Mouse (Mus musculus) lung, postnatal 0 days (tissue): ENCODE results near the gene Stat4. TPM values are rescaled to one million over a fixed set of nuclear protein-coding genes. Genes with fewer than 3 reads are reported as not detected.

Experiments used
- ATAC-seq: fragments of 200-750 bp; cut with Nextera tagmentation; 2 replicates; pipeline ENCODE4 v1.8.0; 2017; ENCODE audit warnings: moderate library complexity
- DNase-seq: peaks from one replicate; pipeline ENCODE4 v3.0.0-alpha.2; 2016; ENCODE audit warnings: low spot score
- H3K27ac ChIP-seq: fragments of 300-500 bp; sonication (generic); 2 replicates; pipeline ENCODE4 v1.5.1; 2014; ENCODE audit warnings: antibody characterized with exemption, mild to moderate bottlenecking, low read length, mixed read lengths
- H3K27me3 ChIP-seq: fragments of 300-500 bp; sonication (generic); replicated peaks from 2 replicates; pipeline ENCODE4 v1.6.1; 2014; ENCODE audit warnings: low read length, mixed read lengths; ENCODE audit not compliant: insufficient read depth
- H3K36me3 ChIP-seq: fragments of 300-500 bp; sonication (generic); 2 replicates; pipeline ENCODE4 v1.6.1; 2014; ENCODE audit warnings: low read length, mixed read lengths; ENCODE audit not compliant: insufficient read depth
- H3K4me1 ChIP-seq: fragments of 300-500 bp; sonication (generic); 2 replicates; pipeline ENCODE4 v1.6.1; 2014; ENCODE audit warnings: antibody characterized with exemption, low read depth, low read length, mixed read lengths; ENCODE audit not compliant: insufficient read depth
- H3K4me2 ChIP-seq: fragments of 300-500 bp; sonication (generic); replicated peaks from 2 replicates; pipeline ENCODE4 v1.6.1; 2014; ENCODE audit warnings: low read depth, mild to moderate bottlenecking, low read length, moderate library complexity, mixed read lengths
- H3K4me3 ChIP-seq: fragments of 300-500 bp; sonication (generic); 2 replicates; pipeline ENCODE4 v1.5.1; 2014; ENCODE audit warnings: low read depth, low read length
- H3K9ac ChIP-seq: fragments of 300-500 bp; sonication (generic); replicated peaks from 2 replicates; pipeline ENCODE4 v1.6.1; 2014; ENCODE audit warnings: low read depth, mild to moderate bottlenecking
- H3K9me3 ChIP-seq: fragments of 300-500 bp; sonication (generic); 2 replicates; pipeline ENCODE4 v1.6.1; 2016; ENCODE audit warnings: low read length, mixed read lengths
- CTCF ChIP-seq: IDR thresholded peaks from 2 replicates; pipeline ENCODE4 v1.5.1; 2016; ENCODE audit warnings: antibody characterized with exemption, mild to moderate bottlenecking
- EP300 ChIP-seq: IDR thresholded peaks from 2 replicates; pipeline ENCODE4 v1.6.1; 2016; ENCODE audit warnings: antibody characterized with exemption, mild to moderate bottlenecking, control low read depth
- WGBS: fragments of 180-500 bp; shearing (Covaris S2); extraction: QIAGEN DNeasy Blood & Tissue Kit; methylation state at CpG from one replicate; pipeline ENCODE4 v1.1.7; 2014; 5-methylcytosine and 5-hydroxymethylcytosine counted together
- polyA plus RNA-seq: library from polyadenylated mRNA; unstranded; fragments of >200 nt; fragmentation: Nextera tagmentation; extraction: Ambion mirVana; gene quantifications from 2 replicates; pipeline ENCODE4 v1.2.1, GENCODE M21; 2015

The Stat4 gene
- polyA plus RNA-seq, 1 experiment from 2014 or later: 0.73 TPM

DNA sequence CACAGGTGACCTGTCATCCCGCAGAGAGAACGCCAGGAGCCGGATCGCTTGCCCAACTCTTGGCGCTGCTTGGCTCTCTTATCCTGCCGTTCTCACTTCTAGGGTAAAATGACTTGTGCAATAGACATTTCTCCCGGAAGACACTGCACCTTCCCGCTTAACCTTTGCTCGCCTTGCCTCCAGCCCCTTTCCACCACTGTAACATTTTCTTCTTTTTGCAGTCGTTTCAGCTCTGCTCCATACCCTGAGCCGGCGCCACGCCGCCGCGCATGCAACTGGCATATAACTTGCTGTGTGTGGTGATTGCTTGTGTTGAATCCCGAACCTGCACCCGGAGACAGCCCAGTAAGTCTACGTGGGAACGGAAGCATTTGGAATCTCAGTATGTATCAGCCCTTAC, 132.7 kb downstream of the Stat4 start:
- Histone ChIP-seq H3K4me2 (peak overlapping the region; percentile 83), H3K9me3 (no peaks in the 10 kb centered on the region), H3K9ac (peak overlapping the region; percentile 81), H3K27ac (peak overlapping the region; percentile 92), H3K36me3 (peaks cover 15% of the 10 kb centered on the region; the same call in 1 of the 2 replicates), H3K4me1 (no peaks in the 10 kb centered on the region; the same call in 1 of the 2 replicates), H3K4me3 (peak overlapping the region; percentile 95), H3K27me3 (no peaks in the 10 kb centered on the region)
- DNase-seq: no peak
- 1% methylated on average over 19 of the region's 20 CpGs for WGBS
- TF ChIP-seq CTCF (no peak), EP300 (no peak)
- ATAC-seq: no peak

DNA sequence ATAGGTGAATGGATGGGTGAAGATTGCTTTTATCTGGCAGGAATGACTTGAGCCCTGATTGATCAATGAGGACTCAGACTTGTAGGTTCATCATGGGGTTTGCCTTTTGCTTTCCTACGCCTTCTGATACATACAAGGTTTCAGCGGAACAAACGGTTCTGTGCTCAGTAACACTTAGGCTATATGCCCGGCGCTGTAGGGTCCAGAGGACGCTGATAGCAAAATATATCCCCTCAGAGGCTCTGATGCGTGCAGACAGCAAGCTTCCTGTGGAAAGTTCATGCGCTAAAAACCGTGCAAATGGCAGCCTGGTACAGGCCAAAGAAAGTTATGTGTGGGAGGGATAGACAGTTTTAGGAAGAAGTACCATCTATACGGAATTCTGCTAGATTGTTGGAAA, 133.2 kb downstream of the Stat4 start:
- DNase-seq (no peak), ATAC-seq (no peak)
- TF ChIP-seq CTCF (no peak), EP300 (no peak)
- Histone ChIP-seq H3K27ac (0 out of 2 replicates have a peak overlapping the region, but pooled peaks have one; percentile 92), H3K36me3 (peaks cover 20% of the 10 kb centered on the region), H3K4me3 (peak overlapping the region; percentile 95), H3K27me3 (no peaks in the 10 kb centered on the region), H3K9ac (peak overlapping the region; percentile 81), H3K4me1 (no peaks in the 10 kb centered on the region; the same call in 1 of the 2 replicates), H3K4me2 (peak overlapping the region; percentile 83), H3K9me3 (no peaks in the 10 kb centered on the region)
- WGBS: 24% methylated on average over 10 of the region's 10 CpGs

DNA sequence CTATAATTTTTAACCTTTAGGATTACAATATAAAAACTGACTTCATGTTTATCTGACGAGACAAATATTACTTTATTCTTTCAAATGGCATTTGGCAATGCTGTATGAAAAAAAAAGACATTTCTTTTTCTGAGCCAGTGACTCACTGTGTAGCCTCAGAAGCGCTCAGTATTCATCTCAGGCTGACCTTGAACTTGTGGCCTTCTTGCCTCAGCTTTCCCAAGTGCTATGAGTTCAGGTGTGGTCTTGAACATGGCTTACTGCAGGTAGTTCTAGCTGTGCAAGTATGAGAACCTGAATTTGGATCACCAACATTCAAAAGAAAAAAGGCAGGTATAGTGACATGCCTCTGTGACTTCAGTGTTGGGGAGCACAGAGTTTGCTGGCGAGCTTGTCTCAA, 134.1 kb downstream of the Stat4 start:
- Histone ChIP-seq H3K27ac (no peak overlapping the region), H3K9me3 (no peaks in the 10 kb centered on the region), H3K4me3 (no peak overlapping the region), H3K4me2 (peak overlapping the region; percentile 83; the same call in 1 of the 2 replicates), H3K9ac (no peak overlapping the region), H3K27me3 (no peaks in the 10 kb centered on the region), H3K4me1 (no peaks in the 10 kb centered on the region; the same call in 1 of the 2 replicates), H3K36me3 (peaks cover 22% of the 10 kb centered on the region)
- 86% methylated on average over 3 of the region's 3 CpGs for WGBS
- no peak for DNase-seq
- TF ChIP-seq EP300 (no peak), CTCF (no peak)
- no peak for ATAC-seq

GRCm38 (mm10) chr1:52124818-52125217, 137.9 kb downstream of the Stat4 start:
- H3K9me3 ChIP-seq: no peaks in the 10 kb centered on the region
- DNase-seq (no peak), ATAC-seq (no peak)
- TF ChIP-seq EP300 (no peak), CTCF (no peak)
- WGBS: 76% methylated on average over 3 of the region's 3 CpGs
- no peaks in the 10 kb centered on the region for H3K27me3 ChIP-seq
- H3K36me3 ChIP-seq: peaks cover 39% of the 10 kb centered on the region
- no peak overlapping the region for H3K4me3 ChIP-seq
- H3K4me1 ChIP-seq: no peaks in the 10 kb centered on the region; the same call in 1 of the 2 replicates
- no peak overlapping the region for H3K27ac ChIP-seq
- no peak overlapping the region for H3K9ac ChIP-seq
- H3K4me2 ChIP-seq: no peak overlapping the region

DNA sequence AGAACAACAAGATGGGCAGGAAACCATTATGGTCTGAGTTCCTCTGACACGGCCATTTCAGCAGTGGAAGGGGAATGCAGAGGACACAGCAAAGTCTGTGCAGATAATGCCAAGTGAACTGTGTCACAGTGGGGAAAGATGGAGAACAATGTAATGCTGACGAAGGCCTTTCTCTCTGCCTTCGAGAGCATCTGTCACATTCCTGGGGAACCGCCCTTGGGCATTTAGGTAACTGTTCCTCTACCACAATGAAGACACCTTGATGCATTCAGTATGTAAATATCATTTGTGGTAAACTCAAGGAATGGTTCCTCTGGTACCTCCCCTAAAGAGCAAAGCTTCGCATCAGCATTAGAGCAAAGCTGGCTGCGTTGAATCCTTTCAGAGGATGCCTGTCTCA, 140.4 kb downstream of the Stat4 start:
- no peak for TF ChIP-seq EP300
- no peak for TF ChIP-seq CTCF
- Histone ChIP-seq H3K4me3 (no peak overlapping the region), H3K27me3 (no peaks in the 10 kb centered on the region), H3K4me2 (no peak overlapping the region), H3K36me3 (peaks cover 43% of the 10 kb centered on the region), H3K27ac (no peak overlapping the region), H3K9ac (no peak overlapping the region), H3K4me1 (no peaks in the 10 kb centered on the region), H3K9me3 (no peaks in the 10 kb centered on the region)
- ATAC-seq (no peak), DNase-seq (no peak)
- WGBS: 93% methylated on average over 6 of the region's 6 CpGs

DNA sequence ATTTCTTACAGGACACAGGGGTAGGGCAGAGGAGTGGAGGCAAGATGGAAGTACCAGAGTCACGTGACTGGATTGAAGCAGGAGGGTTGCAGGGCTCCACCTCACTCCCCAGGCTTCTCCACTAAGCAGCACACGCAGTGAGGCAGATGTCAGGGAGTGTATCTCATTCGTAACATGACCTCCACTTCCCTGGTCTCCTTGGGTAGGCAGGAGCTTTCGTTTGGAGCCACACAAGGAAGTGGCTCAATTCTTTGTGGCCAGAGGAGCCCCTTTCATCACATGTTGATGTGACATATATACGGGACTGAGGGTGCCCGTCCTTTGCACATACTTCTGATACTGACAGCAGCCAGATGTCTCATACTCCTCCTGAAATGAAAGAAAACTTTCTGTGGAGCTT, 142.8 kb downstream of the Stat4 start:
- ATAC-seq (no peak), DNase-seq (no peak)
- Histone ChIP-seq H3K4me1 (no peaks in the 10 kb centered on the region), H3K27me3 (no peaks in the 10 kb centered on the region), H3K27ac (no peak overlapping the region), H3K36me3 (peaks cover 40% of the 10 kb centered on the region), H3K4me3 (no peak overlapping the region), H3K9ac (no peak overlapping the region), H3K4me2 (no peak overlapping the region), H3K9me3 (no peaks in the 10 kb centered on the region)
- WGBS: 58% methylated on average over 6 of the region's 6 CpGs
- TF ChIP-seq EP300 (no peak), CTCF (no peak)
